Mouse (Mus musculus) hematopoietic multipotent progenitor cell, adult 10-12 weeks (in vitro differentiated cells): Measurements from ENCODE around the gene Pcdh10. TPM values are rescaled to one million over a fixed set of nuclear protein-coding genes. Genes with fewer than 3 reads are reported as not detected.

Experiments
- polyA plus RNA-seq: library from polyadenylated mRNA; stranded (reverse); fragments of >175 nt; gene quantifications from 2 replicates; pipeline ENCODE4 v1.2.3, GENCODE M21; 2012; ENCODE audit warnings: low replicate concordance

The Pcdh10 gene
- 0.03 and 0.09 TPM in 2 replicates for polyA plus RNA-seq

DNA sequence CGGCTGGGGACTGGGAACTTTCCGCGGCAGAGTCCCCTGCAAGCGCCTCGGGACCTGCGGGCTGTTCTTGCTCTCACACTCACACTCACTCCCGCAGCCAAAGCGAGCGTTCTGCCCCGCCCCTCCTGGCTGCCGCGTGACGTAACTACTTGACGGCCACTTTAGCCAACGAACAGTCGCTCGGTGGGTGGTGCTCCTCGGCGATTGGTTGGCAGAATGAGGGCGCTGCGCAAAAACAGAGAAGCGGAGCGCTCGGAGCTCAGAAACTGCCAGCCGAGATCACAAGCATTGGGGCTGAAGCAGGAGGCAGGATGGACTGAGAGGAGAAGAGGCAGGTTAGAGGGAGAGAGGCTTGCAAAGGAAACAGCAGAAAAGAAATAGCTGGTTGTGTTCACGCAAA, at the start of gene Pcdh10:
TSS of gene Pcdh10 (plus strand) at position 254 of the 400 bp plus-strand sequence.

